In genomic region chr17:51649213-51649815, GRCm38 (mm10) we compare ENCODE assay signal across 17 mouse cellular contexts.
DNase-seq lines count a peak whose midpoint lies in the region.
"Had no signal": no experiment of that assay in that cellular context is flagged by ENCODE, and none has a peak within 500 bp of the region (broad histone marks: within the 10 kb centered on the region; RNA-seq: fewer than 3 reads in every experiment).

No protein-coding gene starts in this region.

- DNase-seq in cerebellum, adult 9-10 months, result peak; percentile 13
- DNase-seq in cerebellum, postnatal 4 days (ENCODE audit: low spot score in 2 of 2), result no peak
- peak; percentile 42 for DNase-seq in heart, adult 11 months
- no peak for DNase-seq in heart, adult 18-20 months
- peak; percentile 41 to 44 for DNase-seq in right cerebral cortex, adult 2 months (ENCODE audit: low spot score in 2 of 2)
- no peak for DNase-seq in right cerebral cortex, postnatal 4 days
- no peak for DNase-seq in kidney, postnatal 10 days
- DNase-seq: adrenal gland, postnatal 14 days; cerebellum, adult 11 months; gastrocnemius, postnatal 36 days; heart, postnatal 36 days; kidney, adult 18-20 months; lung, adult 18-20 months; lung, postnatal 10 days; retina, postnatal 1 day; spleen, adult 18-20 months; thymus, postnatal 14 days had no signal

Comparison
In these comparisons a context has a peak if more than half of its experiments do, and no peak if none do; other contexts are left out.
1. DNase-seq: peak in cerebellum, adult 9-10 months (single experiment), heart, adult 11 months (single experiment) and right cerebral cortex, adult 2 months (2 of 2); none in cerebellum, postnatal 4 days (0 of 2), heart, adult 18-20 months (0 of 2), right cerebral cortex, postnatal 4 days (single experiment) and kidney, postnatal 10 days (single experiment).